Mouse (Mus musculus): Measurements from ENCODE around the gene Zbtb7b. TPM values are rescaled to one million over a fixed set of nuclear protein-coding genes. Genes with fewer than 3 reads are reported as not detected.

Gene Zbtb7b
- total RNA-seq, 1 experiment from 2014 or later: 9.9 TPM

DNA sequence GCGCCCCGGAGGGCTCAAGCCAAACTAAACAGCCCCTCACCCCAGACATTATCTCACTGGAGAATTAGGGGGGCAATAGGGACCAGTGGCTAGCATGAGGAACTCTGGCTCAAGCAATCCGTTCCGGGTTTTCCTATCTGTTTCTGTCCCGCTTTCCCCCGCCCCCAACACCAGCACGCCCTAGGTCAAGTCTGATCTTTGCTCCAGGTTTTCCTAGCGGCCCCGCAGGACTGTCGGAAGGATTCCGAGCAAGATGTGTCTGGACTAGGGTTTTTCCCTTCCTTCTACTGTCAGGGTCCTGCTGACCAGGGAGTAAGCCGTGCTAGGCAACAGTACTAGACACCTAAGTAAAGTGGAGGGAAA, 299 bp upstream of the Zbtb7b start:
- ATAC-seq (replicated peaks in 1 of 2; ENCODE audit: insufficient read depth in 1 of 2, low FRiP score in 2 of 2, low TSS enrichment in 1 of 2, low read depth in 1 of 2, poor library complexity in 2 of 2, severe bottlenecking in 2 of 2): no peak

DNA sequence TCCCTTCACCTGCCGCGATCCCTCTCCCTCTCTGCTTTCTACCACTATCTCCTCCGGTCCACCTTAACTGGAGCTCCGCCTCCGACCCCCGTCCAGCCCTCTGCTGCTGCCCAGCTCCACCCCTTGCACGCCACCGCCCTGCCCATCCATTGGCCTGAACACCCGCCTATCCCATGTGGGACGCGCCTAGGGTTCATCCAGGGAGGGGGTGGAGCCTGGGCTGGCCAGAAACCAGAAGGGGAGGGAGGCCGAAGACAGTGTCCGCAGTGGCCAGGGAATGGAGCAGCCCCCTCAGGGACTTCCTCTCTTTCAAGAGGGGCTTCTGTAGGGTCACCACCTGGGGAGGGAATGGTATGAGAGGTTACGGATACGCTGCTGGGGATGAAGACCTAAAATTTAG, 971 bp downstream of the Zbtb7b start:
- peak; percentile 85 to 86 for ATAC-seq (replicated peaks in 1 of 2; ENCODE audit: insufficient read depth in 1 of 2, low FRiP score in 2 of 2, low TSS enrichment in 1 of 2, low read depth in 1 of 2, poor library complexity in 2 of 2, severe bottlenecking in 2 of 2)

DNA sequence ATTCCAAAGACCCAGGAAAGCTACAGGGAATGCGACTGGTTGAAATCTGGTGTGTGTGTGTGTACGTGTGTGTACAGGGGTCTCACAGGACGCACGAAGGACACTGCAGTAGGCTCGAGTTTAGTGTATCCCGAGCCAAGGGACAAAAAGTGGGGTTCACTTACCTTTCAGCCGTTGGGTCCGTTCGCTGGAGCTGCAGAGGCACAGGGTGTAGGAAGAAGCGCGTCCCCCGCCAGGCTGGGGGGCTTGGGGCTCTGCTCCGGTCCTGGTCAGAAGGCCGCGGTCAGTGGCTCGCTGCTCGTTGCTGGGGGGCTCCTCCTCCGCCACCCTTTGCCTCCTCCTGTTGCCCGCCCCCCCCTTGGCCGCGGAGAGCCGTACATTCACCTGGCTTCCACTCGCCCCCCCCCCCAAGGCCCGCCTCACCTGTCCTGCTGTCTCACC, 1.7 kb downstream of the Zbtb7b start:
- no peak for ATAC-seq (replicated peaks in 1 of 2; ENCODE audit: insufficient read depth in 1 of 2, low FRiP score in 2 of 2, low TSS enrichment in 1 of 2, low read depth in 1 of 2, poor library complexity in 2 of 2, severe bottlenecking in 2 of 2)

DNA sequence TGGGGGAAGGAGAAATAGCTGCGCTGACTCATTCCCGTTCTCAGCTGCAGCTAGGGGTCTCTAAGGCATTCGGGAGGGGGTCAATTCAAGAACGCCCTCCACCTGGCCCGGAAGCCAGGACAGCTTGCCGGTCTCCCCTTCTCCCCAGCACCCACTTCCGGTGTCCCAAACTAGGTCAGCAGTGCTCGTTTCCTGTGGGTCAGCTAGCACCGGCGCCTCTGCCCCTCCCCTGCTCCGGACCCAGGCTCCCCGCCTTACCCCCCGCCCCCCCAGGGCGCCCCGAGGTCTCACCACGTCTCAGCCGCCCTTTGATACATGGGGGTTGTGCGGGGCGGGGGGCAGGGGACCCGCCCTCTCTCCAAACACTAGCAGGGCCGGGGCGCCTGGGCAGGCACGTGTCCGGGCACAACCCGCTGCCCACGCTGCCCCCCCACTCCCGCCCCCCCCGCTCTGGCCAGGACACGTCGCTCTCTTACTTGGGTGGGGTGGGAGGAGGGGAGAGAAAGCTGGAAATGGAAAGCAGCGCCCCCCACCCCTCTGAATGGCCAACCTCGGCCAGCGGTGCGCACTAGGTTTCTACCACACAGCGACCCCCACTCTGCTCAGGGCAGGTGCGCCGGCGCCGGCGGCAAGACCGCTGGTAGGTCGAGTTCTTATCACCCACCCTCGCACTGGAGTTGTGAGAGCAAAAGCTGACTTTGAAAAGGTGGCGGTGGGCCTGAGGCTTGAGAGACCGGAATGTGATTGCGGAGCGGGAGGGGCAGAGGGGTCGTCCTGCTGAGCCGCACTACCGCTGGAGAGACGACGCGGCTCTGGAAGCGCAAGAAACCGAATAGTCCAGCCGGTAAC, 2.7 kb downstream of the Zbtb7b start:
- ATAC-seq (replicated peaks in 1 of 2; ENCODE audit: insufficient read depth in 1 of 2, low FRiP score in 2 of 2, low TSS enrichment in 1 of 2, low read depth in 1 of 2, poor library complexity in 2 of 2, severe bottlenecking in 2 of 2): no peak

DNA sequence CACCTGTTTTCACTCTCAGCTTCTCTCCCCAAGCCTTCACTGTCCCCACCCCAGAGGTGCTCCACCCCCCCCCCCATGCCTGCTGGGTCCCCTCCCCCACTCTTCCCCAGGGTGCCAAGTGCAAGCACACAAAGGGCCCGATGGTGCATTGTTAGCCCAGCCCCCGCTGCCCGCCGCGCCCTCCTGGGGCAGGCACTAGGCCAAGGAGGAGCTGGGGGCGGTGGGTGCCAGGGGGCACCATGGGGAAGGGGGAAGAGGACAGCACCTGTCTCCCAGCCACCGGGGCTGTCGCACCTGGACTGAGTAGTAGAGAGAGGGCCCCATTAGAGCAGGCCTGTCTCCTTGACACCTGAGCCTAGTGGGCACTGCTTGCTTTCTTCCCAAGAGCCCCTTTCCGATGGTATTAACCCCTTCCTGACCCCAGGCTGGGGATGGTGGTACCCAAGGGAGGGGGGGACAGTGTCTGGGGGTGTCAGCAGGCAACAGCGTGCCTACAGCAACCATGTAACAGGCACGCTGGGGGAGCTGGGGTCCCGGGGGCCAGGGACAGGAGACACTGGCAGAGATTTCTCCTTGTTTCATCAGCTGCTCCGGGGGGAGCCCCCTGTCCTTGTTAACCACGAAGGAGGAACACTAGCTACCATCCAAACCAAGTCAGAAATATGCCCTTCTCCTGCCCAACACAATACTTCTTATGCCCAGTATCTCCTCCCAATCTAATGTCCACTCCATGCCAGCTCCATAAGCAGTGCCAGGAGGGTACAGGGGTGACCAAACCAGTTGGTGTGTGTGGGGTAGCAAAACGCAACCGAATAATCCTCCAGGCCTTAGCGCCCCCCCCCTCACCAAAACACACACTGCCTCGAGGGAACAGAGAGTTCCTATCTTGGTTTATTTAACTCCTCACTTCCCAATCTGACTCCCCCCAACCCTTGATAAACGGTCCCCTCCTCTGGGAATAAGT, 3.6 kb downstream of the Zbtb7b start:
- ATAC-seq (replicated peaks in 1 of 2; ENCODE audit: insufficient read depth in 1 of 2, low FRiP score in 2 of 2, low TSS enrichment in 1 of 2, low read depth in 1 of 2, poor library complexity in 2 of 2, severe bottlenecking in 2 of 2): no peak

DNA sequence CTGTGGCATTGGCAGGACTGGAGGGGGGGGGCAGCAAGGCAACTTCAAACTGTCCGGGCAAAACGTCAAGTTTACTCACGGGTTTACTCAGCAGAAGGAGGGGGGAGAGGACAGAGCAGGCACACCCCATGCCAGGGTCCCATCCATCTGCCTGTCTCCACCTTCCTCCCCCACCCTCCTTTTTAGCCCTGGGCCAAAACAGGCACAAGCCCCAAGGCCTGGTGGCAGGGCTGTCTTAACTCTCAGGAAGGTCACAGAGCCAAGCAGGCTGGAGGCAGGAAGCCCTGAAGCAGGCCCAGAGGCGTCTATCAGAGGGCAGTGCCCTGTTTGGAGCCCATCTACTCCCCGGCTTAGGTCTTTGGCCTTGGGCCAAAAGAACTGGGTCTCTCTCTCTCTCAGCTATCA, 4.5 kb downstream of the Zbtb7b start:
- ATAC-seq (replicated peaks in 1 of 2; ENCODE audit: insufficient read depth in 1 of 2, low FRiP score in 2 of 2, low TSS enrichment in 1 of 2, low read depth in 1 of 2, poor library complexity in 2 of 2, severe bottlenecking in 2 of 2): no peak

DNA sequence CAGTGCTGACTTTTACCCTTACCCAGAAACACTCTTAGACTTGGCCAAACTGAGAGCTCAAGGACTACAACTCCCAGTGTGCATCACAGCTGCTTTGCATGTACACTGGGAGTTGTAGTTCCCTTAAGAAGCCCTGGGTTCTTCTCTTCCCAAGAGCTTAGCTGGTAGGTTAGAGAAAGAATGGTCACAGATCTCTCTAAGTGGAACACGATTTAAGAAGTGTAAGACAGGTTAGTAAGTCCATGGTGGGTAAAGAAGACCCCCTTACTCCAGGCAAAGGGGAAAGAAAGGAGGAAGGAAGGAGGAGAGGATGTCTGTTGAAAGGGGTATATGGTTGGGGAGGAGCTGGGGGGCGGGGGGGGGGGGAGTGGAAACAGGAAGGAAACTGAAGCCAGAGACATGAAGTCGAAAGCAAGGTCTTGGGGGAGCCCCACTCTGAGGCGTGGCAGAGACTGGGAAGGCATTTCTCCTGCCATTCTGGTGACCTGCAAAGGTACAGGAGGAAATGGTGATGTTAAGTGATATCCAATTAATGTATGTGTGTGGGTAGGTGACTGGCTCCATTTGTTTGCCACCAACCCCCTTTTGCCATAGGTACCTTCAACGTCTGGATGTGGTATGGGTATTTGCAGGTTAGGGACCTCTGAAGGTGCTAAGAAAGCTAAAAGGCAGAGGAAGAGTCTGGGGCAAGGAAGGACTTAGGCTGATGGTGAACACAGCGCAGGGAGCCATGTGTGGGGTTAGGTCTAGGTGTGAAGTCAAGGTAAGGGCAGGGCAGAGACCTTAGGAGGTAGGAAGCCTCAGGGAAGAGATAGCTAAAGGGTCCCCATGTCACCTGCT, 5.5 kb downstream of the Zbtb7b start:
- 0 out of 4 replicates have a peak, but pooled peaks have one; percentile 17 to 20 for ATAC-seq (replicated peaks in 1 of 2; ENCODE audit: insufficient read depth in 1 of 2, low FRiP score in 2 of 2, low TSS enrichment in 1 of 2, low read depth in 1 of 2, poor library complexity in 2 of 2, severe bottlenecking in 2 of 2)

DNA sequence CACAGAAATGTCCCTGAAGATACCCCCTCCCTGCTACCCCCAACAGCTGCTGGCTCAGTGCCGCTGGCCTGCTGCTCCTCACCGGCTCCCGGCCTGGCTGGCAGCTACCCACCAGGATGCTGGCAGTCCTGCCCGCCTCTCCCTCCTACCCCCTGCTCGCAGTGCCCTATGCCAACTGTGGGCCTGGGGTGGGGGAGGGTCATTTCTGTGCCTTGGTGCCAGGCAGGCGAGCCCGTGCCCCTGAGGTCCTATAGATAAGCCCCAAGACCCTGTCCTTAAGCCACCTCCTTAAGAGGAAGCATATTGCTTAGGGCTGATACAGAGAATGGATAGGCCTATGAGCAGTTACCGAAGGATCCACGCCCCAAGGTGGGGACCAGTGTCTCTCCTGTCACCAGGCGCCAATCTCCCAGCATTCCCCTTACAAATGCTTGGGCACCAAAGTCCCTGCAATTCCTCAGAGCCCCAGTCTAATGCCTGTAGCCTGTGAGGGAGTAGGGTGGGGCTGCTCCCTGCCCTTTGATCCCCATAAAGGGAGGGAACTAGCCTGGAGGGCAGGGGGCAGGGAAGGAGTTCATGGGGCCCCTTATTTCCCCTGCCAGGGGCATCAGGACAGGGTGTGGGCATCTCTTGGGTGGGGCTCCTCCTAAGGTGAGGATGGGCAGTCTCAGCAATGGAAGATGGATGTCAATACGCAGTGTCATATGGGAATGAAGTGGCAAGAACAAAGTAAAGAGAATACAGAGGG, 6.3 kb downstream of the Zbtb7b start:
- no peak for ATAC-seq (replicated peaks in 1 of 2; ENCODE audit: insufficient read depth in 1 of 2, low FRiP score in 2 of 2, low TSS enrichment in 1 of 2, low read depth in 1 of 2, poor library complexity in 2 of 2, severe bottlenecking in 2 of 2)

DNA sequence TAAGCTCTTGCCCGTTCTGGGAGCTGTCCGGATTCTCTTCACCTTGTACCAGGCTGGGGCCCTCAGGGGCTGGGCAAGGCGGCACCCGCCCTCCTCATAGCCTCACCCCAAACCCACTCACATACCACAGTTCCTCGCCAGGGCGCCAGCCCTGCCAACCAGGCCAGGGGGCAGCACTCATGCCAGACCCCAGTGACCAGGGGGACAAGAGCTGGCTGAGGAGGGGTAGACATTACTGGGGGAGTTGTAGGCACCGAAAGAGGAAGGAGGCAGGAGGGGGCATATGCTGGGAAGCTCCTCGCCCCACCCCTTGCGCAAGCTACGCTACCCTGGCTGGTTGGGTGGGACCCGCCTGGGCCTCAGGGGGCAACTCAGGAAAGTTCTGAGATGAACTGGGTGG, 6.9 kb downstream of the Zbtb7b start:
- no peak for ATAC-seq (replicated peaks in 1 of 2; ENCODE audit: insufficient read depth in 1 of 2, low FRiP score in 2 of 2, low TSS enrichment in 1 of 2, low read depth in 1 of 2, poor library complexity in 2 of 2, severe bottlenecking in 2 of 2)

DNA sequence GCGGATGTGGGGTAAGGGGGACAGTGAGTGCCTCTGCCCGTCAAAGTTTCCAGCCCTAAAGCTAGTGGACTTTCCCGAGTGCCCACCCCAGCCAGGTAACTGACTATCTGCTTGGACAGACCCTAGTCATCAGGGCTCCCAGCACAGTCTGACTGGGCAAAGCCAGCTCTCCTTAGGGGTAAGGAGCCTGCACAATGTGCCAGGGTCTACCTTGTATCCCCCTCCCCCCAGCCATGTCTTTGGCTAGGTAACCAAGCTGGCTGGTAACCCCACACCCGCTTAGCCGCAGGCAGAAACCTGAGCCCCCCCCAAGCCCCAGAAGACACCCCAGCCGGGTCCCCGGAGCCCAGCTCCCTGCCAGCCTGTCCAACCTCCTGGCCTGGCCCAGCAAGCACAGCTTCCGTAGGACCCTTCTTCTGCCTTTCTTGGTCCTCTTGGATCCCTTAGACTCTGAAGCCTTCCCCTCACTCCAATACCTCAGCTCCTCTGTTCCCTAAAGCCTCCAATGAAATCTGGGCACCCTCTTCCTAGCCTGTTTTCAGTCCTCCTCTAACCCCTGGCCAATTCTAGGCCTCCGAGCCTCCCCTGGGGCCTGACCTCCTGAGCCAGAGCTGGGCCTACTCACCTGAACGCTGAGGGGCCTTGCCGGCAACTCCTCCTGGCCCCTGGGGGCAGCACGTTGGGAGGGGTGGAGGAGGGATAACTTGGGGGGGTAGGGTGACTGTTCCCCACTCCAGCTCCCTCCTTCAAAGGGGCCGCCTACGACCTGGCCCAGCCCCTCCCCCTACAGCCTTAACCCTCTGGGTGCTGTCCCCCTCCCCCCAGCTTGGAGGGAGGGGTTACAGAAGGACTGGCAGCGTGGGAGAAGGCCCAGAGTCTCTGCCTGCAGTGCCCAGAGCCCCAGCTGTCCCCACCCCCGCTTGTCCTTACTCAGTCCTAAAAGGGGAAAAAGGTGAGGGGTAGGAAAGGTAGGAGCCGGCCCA, 7.8 kb downstream of the Zbtb7b start:
- no peak for ATAC-seq (replicated peaks in 1 of 2; ENCODE audit: insufficient read depth in 1 of 2, low FRiP score in 2 of 2, low TSS enrichment in 1 of 2, low read depth in 1 of 2, poor library complexity in 2 of 2, severe bottlenecking in 2 of 2)

DNA sequence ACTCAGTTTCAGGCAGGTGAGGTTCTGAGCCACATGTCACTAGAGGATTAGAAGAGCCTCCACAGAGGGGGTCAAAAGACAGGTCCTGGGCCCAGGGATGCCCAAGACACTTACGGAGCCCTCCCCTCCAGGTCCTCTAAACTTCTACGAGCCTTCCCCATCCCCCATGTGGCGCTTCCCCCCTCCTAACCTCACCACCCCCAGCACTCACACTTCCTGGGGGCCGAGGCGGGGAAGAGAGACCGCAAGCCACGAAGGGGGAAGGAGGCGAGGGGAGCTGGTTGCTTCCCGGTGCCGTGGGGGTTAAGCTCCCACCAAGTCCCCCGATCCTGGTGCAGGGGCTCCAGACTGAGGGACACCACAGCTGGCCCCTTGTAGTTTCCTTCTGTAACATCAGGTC, 9.1 kb downstream of the Zbtb7b start:
- ATAC-seq (replicated peaks in 1 of 2; ENCODE audit: insufficient read depth in 1 of 2, low FRiP score in 2 of 2, low TSS enrichment in 1 of 2, low read depth in 1 of 2, poor library complexity in 2 of 2, severe bottlenecking in 2 of 2): no peak

DNA sequence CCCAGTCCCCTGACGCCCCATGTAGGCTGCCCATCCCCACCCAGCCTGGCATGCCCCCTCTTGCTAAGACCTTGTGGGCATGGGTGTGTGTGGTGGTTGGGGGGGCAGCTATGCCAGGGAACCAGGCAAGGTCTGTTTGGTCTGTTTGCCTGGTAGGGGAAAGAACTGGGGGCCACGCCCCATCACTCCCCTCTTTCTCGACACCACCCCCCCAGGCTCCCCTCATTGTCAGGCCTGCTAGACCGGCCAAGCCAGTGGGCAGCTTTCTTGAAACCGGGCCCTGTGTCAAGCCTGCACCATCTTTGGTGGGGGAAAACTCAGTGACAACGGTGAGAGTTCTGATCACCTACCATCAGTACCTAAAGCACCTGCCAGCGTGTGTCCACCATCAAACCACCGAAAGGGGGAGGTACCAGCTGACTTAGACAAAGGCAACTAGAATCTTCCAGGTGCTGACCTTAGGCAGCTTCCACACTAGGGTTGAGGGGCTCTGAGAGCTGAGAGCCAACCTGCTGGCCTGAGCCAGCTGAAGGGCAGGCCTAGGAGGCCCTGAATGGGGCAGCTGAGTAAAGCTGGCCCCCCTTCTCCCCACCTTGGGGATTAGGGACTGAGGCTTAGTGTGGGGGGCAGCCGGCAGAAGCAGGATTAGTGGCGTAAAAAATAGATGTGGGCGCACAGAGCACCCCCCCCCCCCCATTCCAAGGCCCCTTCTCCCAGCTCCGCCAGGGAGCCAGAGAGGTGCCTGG, 10.1 kb downstream of the Zbtb7b start:
- no peak for ATAC-seq (replicated peaks in 1 of 2; ENCODE audit: insufficient read depth in 1 of 2, low FRiP score in 2 of 2, low TSS enrichment in 1 of 2, low read depth in 1 of 2, poor library complexity in 2 of 2, severe bottlenecking in 2 of 2)

DNA sequence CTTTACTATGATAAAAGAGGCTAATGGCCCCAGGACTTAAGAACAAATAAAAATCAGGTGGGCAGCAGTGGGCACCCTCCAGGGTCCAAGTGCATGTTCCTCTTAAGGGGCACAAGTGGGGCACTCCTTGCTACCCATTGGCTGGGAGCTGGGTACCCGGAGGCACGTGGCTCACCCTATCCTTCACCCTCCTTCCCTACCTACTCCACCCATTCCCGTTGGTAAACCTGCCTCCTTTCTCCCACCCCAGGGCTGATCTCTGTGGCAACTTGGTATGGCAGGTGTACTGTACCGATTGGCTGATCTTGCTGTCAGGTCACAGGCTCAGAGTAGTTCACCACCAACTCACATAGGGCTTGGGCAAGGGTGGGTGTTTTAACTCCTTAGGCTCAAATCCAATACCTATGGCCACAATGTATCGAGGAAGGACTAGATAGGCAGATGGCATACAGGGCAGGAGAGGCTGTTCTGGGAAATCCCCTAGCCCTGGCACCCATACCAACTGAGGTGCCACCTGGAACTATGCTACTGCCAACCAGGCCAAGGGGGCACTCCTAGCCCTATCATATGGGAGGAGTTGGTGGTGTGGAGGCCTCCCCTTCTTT, 10.8 kb downstream of the Zbtb7b start:
- ATAC-seq (replicated peaks in 1 of 2; ENCODE audit: insufficient read depth in 1 of 2, low FRiP score in 2 of 2, low TSS enrichment in 1 of 2, low read depth in 1 of 2, poor library complexity in 2 of 2, severe bottlenecking in 2 of 2): no peak

DNA sequence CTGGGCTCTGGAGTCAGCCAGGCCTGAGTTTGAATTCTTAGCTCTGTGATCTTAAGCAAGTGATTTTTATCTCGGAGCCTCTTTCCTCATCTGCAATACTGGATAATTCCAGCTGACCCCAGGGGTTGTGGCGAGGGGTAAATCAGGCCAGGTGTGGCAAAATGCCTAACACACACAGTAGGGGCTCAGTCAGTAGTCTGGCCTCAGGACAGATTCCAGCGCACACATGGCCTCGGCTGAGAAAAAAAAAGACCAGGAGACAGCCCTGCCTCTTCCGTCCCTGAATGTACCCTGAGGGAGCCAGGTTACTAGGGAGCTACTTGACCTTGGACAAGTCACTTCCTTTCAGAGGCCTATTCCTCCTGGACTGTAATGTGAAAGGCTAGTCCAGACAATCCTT, 11.6 kb downstream of the Zbtb7b start:
- ATAC-seq (replicated peaks in 1 of 2; ENCODE audit: insufficient read depth in 1 of 2, low FRiP score in 2 of 2, low TSS enrichment in 1 of 2, low read depth in 1 of 2, poor library complexity in 2 of 2, severe bottlenecking in 2 of 2): no peak
